Mouse (Mus musculus) MEL (cell line): Measurements from ENCODE around the gene Ccnj. TPM values are rescaled to one million over a fixed set of nuclear protein-coding genes. Genes with fewer than 3 reads are reported as not detected.

Experiments used
- polyA plus RNA-seq, 2 experiments: library from polyadenylated mRNA; stranded (reverse) in 1 of 2; unstranded in 1 of 2; fragments of >175 nt in 1 of 2; fragments of >200 nt in 1 of 2; gene quantifications; 2 replicates each; pipeline versions ENCODE4 v1.2.1 to v1.2.4; 2012; ENCODE audit warnings: low replicate concordance in 2 of 2, low read depth in 1 of 2; ENCODE audit not compliant: insufficient read length in 2 of 2, insufficient read depth in 1 of 2, missing spikeins in 1 of 2
- total RNA-seq: library from RNA; depleted of rRNA; stranded (reverse); fragments of 300-350 nt; gene quantifications from 2 replicates; pipeline ENCODE4 v1.2.3, GENCODE M21; 2012; rRNA removed

Ccnj gene
- total and polyA plus RNA-seq, 3 experiments: 8.5 to 10.7 TPM; not detected in 1

Other genes starting within 250 kb of the Ccnj start
- gene Aldh18a1, start 242.8 kb upstream of the Ccnj start, total RNA-seq: 35.3 and 68.5 TPM in 2 replicates
- gene Aldh18a1, start 242.8 kb upstream of the Ccnj start, polyA plus RNA-seq: 100 to 1,000 TPM in 1 of 2 experiments, 10 to 100 TPM in 1; 89.7 to 214 TPM
- gene Tctn3, start 219.0 kb upstream of the Ccnj start, total RNA-seq: 2.9 and 3.6 TPM in 2 replicates
- 1 to 10 TPM in 1 of 2 experiments, not detected in 1; 6.2 TPM for gene Tctn3, start 219.0 kb upstream of the Ccnj start, polyA plus RNA-seq
- gene Entpd1, start 218.9 kb upstream of the Ccnj start, total RNA-seq: not detected in 2 replicates
- gene Entpd1, start 218.9 kb upstream of the Ccnj start, polyA plus RNA-seq: not detected
- gene Cc2d2b, start 82.5 kb upstream of the Ccnj start, total RNA-seq: not detected in 2 replicates
- gene Cc2d2b, start 82.5 kb upstream of the Ccnj start, polyA plus RNA-seq: not detected
- gene Zfp518a, start 63.4 kb downstream of the Ccnj start, total RNA-seq: 2.5 and 3.1 TPM in 2 replicates
- gene Zfp518a, start 63.4 kb downstream of the Ccnj start, polyA plus RNA-seq: 10 to 100 TPM in 1 of 2 experiments, 1 to 10 TPM in 1; 3.1 to 22.0 TPM
- gene Blnk, start 163.3 kb downstream of the Ccnj start, total RNA-seq: not detected in 2 replicates
- gene Blnk, start 163.3 kb downstream of the Ccnj start, polyA plus RNA-seq: not detected
- not detected in 2 replicates for gene Dntt, start 198.0 kb downstream of the Ccnj start, total RNA-seq
- not detected for gene Dntt, start 198.0 kb downstream of the Ccnj start, polyA plus RNA-seq
- gene Opalin, start 245.8 kb downstream of the Ccnj start, total RNA-seq: not detected in 2 replicates
- gene Opalin, start 245.8 kb downstream of the Ccnj start, polyA plus RNA-seq: not detected